ENCODE assay signal across 8 mouse cellular contexts in genomic region chr6:128033868-128034250, GRCm38 (mm10).
DNase-seq lines count a peak whose midpoint lies in the region; ATAC-seq and TF ChIP-seq lines count a peak whose summit lies in the region.

No protein-coding gene starts in this region.

- H3K9ac ChIP-seq in kidney, postnatal 0 days (ENCODE audit: low read depth, low read length) = no peak overlapping the region
- H3K9ac ChIP-seq in embryonic facial prominence, embryonic 14.5 days (ENCODE audit: low read depth, low read length) = peak overlapping the region; percentile 70
- H3K9ac ChIP-seq in intestine, embryonic 15.5 days = peak overlapping the region; percentile 64

- peaks cover 19% of the 10 kb centered on the region; the same call in 1 of the 2 replicates for H3K4me1 ChIP-seq in kidney, postnatal 0 days (replicated peaks; ENCODE audit: insufficient read depth, low read length)
- peaks cover 47% of the 10 kb centered on the region for H3K4me1 ChIP-seq in embryonic facial prominence, embryonic 14.5 days (ENCODE audit: control insufficient read depth, insufficient read depth, low read length)
- peaks cover 41% of the 10 kb centered on the region for H3K4me1 ChIP-seq in intestine, embryonic 15.5 days (replicated peaks)

- DNase-seq in kidney, postnatal 0 days (ENCODE audit: low spot score) = no peak
- no peak for DNase-seq in kidney, adult 11 months
- DNase-seq in embryonic facial prominence, embryonic 14.5 days (ENCODE audit: low spot score) = no peak
- DNase-seq in neural tube, embryonic 10.5 days (ENCODE audit: extremely low spot score, low spot score) = peak; percentile 39
- no peak for DNase-seq in adrenal gland, postnatal 4 days (ENCODE audit: low spot score in 2 of 2)
- no peak for DNase-seq in urinary bladder, postnatal 14 days (ENCODE audit: low spot score)
- DNase-seq in T-cell, adult 2 months (ENCODE audit: low spot score) = no peak

- TF ChIP-seq CTCF in kidney, postnatal 0 days (IDR thresholded peaks at IDR 0.05; ENCODE audit: low read depth) = no peak

- no peaks in the 10 kb centered on the region for H3K36me3 ChIP-seq in kidney, postnatal 0 days (ENCODE audit: insufficient read depth, low read length)
- no peaks in the 10 kb centered on the region for H3K36me3 ChIP-seq in embryonic facial prominence, embryonic 14.5 days (ENCODE audit: control insufficient read depth, insufficient read depth, low read length)
- no peaks in the 10 kb centered on the region for H3K36me3 ChIP-seq in intestine, embryonic 15.5 days

- H3K4me3 ChIP-seq in kidney, postnatal 0 days (replicated peaks; ENCODE audit: low read depth, low read length) = peak overlapping the region; percentile 50
- H3K4me3 ChIP-seq in embryonic facial prominence, embryonic 14.5 days (ENCODE audit: low read depth, low read length) = peak overlapping the region; percentile 55
- H3K4me3 ChIP-seq in intestine, embryonic 15.5 days (replicated peaks) = peak overlapping the region; percentile 52

- WGBS in kidney, postnatal 0 days = 33% methylated on average over 4 of the region's 4 CpGs
- 22% methylated on average over 4 of the region's 4 CpGs for WGBS in embryonic facial prominence, embryonic 14.5 days
- 37% methylated on average over 4 of the region's 4 CpGs for WGBS in intestine, embryonic 15.5 days

- H3K4me2 ChIP-seq in kidney, postnatal 0 days (ENCODE audit: low read length) = peak overlapping the region; percentile 94
- peak overlapping the region; percentile 90 for H3K4me2 ChIP-seq in embryonic facial prominence, embryonic 14.5 days (ENCODE audit: low read depth, low read length)
- peak overlapping the region; percentile 96 for H3K4me2 ChIP-seq in intestine, embryonic 15.5 days (replicated peaks)

- H3K27ac ChIP-seq in kidney, postnatal 0 days = no peak overlapping the region
- 0 out of 2 replicates have a peak overlapping the region, but pooled peaks have one; percentile 6 for H3K27ac ChIP-seq in embryonic facial prominence, embryonic 14.5 days (replicated peaks; ENCODE audit: low read depth, low read length)
- H3K27ac ChIP-seq in intestine, embryonic 15.5 days = peak overlapping the region; percentile 83; the same call in 1 of the 2 replicates

- no peak for ATAC-seq in kidney, postnatal 0 days (replicated peaks; ENCODE audit: low FRiP score, low read depth)
- ATAC-seq in embryonic facial prominence, embryonic 14.5 days (ENCODE audit: low read depth) = no peak
- ATAC-seq in intestine, embryonic 15.5 days = no peak

- H3K27me3 ChIP-seq in kidney, postnatal 0 days (ENCODE audit: insufficient read depth, low read length) = no peaks in the 10 kb centered on the region
- H3K27me3 ChIP-seq in embryonic facial prominence, embryonic 14.5 days (replicated peaks; ENCODE audit: control insufficient read depth, insufficient read depth, low read length) = no peaks in the 10 kb centered on the region
- H3K27me3 ChIP-seq in intestine, embryonic 15.5 days (replicated peaks) = no peaks in the 10 kb centered on the region; the same call in 1 of the 2 replicates

- H3K9me3 ChIP-seq in kidney, postnatal 0 days (replicated peaks; ENCODE audit: low read length) = no peaks in the 10 kb centered on the region
- no peaks in the 10 kb centered on the region for H3K9me3 ChIP-seq in embryonic facial prominence, embryonic 14.5 days (ENCODE audit: control insufficient read depth, low read length)
- H3K9me3 ChIP-seq in intestine, embryonic 15.5 days = no peaks in the 10 kb centered on the region
